Mouse (Mus musculus) kidney, adult 2 months (tissue): Measurements from ENCODE around the gene Cast.

Experiments
- CTCF ChIP-seq: fragments of 200-500 bp; conservative IDR thresholded peaks from 2 replicates; pipeline ENCODE4 v1.5.1; 2011; ENCODE audit warnings: low read depth, mild to moderate bottlenecking, control low read depth, low read length, moderate library complexity, mixed read lengths; ENCODE audit not compliant: insufficient read depth, insufficient read length
- POLR2A ChIP-seq: fragments of 200-500 bp; IDR thresholded peaks from one replicate; pipeline ENCODE4 v1.6.1; 2011; ENCODE audit warnings: low read depth, low read length, control low read depth

- TF ChIP-seq CTCF (no peak), POLR2A (no peak)
Measured at GRCm38 (mm10) chr13:74794435-74794834, 14.2 kb downstream of the Cast start.
